Mouse (Mus musculus) bone marrow, adult 2 months (tissue): ENCODE data around the gene Abcd1. TPM values are rescaled to one million over a fixed set of nuclear protein-coding genes. Genes with fewer than 3 reads are reported as not detected.
A peak's percentile ranks its signal among the peaks of the same experiment; 100 is the strongest.

ENCODE experiments used
- H3K27ac ChIP-seq: fragments of 200-500 bp; 2 replicates; pipeline ENCODE4 v1.5.1; 2012; ENCODE audit warnings: low read depth, mild to moderate bottlenecking, control low read depth, inconsistent platforms, low read length; ENCODE audit not compliant: control insufficient read depth, poor library complexity, insufficient read depth
- H3K4me1 ChIP-seq: fragments of 200-500 bp; 2 replicates; pipeline ENCODE4 v1.6.1; 2011; ENCODE audit warnings: low read length; ENCODE audit not compliant: control insufficient read depth, insufficient read depth
- H3K4me3 ChIP-seq: fragments of 200-500 bp; replicated peaks from 2 replicates; pipeline ENCODE3; 2011; ENCODE audit warnings: mild to moderate bottlenecking, low read depth, low read length, control low read depth; ENCODE audit not compliant: control insufficient read depth
- CTCF ChIP-seq: fragments of 200-500 bp; IDR thresholded peaks from 2 replicates; pipeline ENCODE4 v1.5.1; 2011; ENCODE audit warnings: low read length, control low read depth; ENCODE audit not compliant: control insufficient read depth, insufficient read depth
- POLR2A ChIP-seq: fragments of 200-500 bp; IDR thresholded peaks from 2 replicates; pipeline ENCODE4 v1.6.1; 2011; ENCODE audit warnings: low read depth, mild to moderate bottlenecking, control low read depth, low read length, borderline replicate concordance; ENCODE audit not compliant: control insufficient read depth
- WGBS: fragments of 180-500 bp; shearing (Covaris S2); methylation state at CpG from one replicate; pipeline ENCODE4 v1.1.7; 2018; 5-methylcytosine and 5-hydroxymethylcytosine counted together
- polyA plus RNA-seq: library from polyadenylated mRNA; stranded (reverse); fragments of >200 nt; gene quantifications from 2 replicates; pipeline ENCODE4 v1.2.4, GENCODE M21; 2011; ENCODE audit warnings: low replicate concordance; ENCODE audit not compliant: missing spikeins, insufficient read depth, insufficient read length

The Abcd1 gene
- polyA plus RNA-seq, 1 experiment: 17.6 TPM

GRCm38 (mm10) chrX:73685629-73686028 is 30.8 kb upstream of the Abcd1 start:
- TF ChIP-seq CTCF (no peak), POLR2A (no peak)
- whole genome bisulfite sequencing: 78% methylated on average over 3 of the region's 3 CpGs
- Histone ChIP-seq H3K27ac (no peak overlapping the region), H3K4me3 (no peak overlapping the region), H3K4me1 (no peaks in the 10 kb centered on the region)

GRCm38 (mm10) chrX:73690917-73691629 is 25.3 kb upstream of the Abcd1 start:
- Histone ChIP-seq H3K27ac (no peak overlapping the region), H3K4me1 (no peaks in the 10 kb centered on the region), H3K4me3 (no peak overlapping the region)
- WGBS: 56% methylated on average over 5 of the region's 5 CpGs
- TF ChIP-seq POLR2A: no peak
- TF ChIP-seq CTCF: peak; percentile 67

GRCm38 (mm10) chrX:73700472-73700871 is 15.9 kb upstream of the Abcd1 start:
- Histone ChIP-seq H3K4me1 (no peaks in the 10 kb centered on the region), H3K27ac (no peak overlapping the region), H3K4me3 (no peak overlapping the region)
- WGBS: 59% methylated on average over 1 of the region's 1 CpGs
- no peak for TF ChIP-seq POLR2A
- no peak for TF ChIP-seq CTCF

GRCm38 (mm10) chrX:73715476-73716108 is 805 bp upstream of the Abcd1 start:
- TF ChIP-seq POLR2A (no peak), CTCF (no peak; the same call in 1 of the 2 replicates)
- WGBS: 18% methylated on average over 21 of the region's 21 CpGs
- H3K4me3 ChIP-seq: peak overlapping the region; percentile 90
- H3K27ac ChIP-seq: peak overlapping the region; percentile 92
- H3K4me1 ChIP-seq: peaks cover 1% of the 10 kb centered on the region; the same call in 1 of the 2 replicates

GRCm38 (mm10) chrX:73716709-73717545 is 530 bp downstream of the Abcd1 start:
- peaks cover 1% of the 10 kb centered on the region; the same call in 1 of the 2 replicates for H3K4me1 ChIP-seq
- TF ChIP-seq POLR2A (0 out of 2 replicates have a peak, but pooled peaks have one; percentile 61), CTCF (no peak)
- peak overlapping the region; percentile 72 for H3K4me3 ChIP-seq
- peak overlapping the region; percentile 85 for H3K27ac ChIP-seq
- WGBS: 11% methylated on average over 30 of the region's 30 CpGs

GRCm38 (mm10) chrX:73717667-73718066 is 1.3 kb downstream of the Abcd1 start:
- Histone ChIP-seq H3K4me1 (peaks cover 1% of the 10 kb centered on the region; the same call in 1 of the 2 replicates), H3K27ac (peak overlapping the region; percentile 85), H3K4me3 (peak overlapping the region; percentile 72)
- 19% methylated on average over 11 of the region's 11 CpGs for WGBS
- TF ChIP-seq CTCF (no peak), POLR2A (0 out of 2 replicates have a peak, but pooled peaks have one; percentile 34)

- Histone ChIP-seq H3K4me3 (peak overlapping the region; percentile 72), H3K4me1 (peaks cover 1% of the 10 kb centered on the region; the same call in 1 of the 2 replicates), H3K27ac (peak overlapping the region; percentile 85)
- WGBS: 16% methylated on average over 3 of the region's 3 CpGs
- TF ChIP-seq POLR2A: no peak
- no peak for TF ChIP-seq CTCF
Measured at GRCm38 (mm10) chrX:73718271-73718670, 1.9 kb downstream of the Abcd1 start.

- WGBS: 12% methylated on average over 5 of the region's 5 CpGs
- TF ChIP-seq POLR2A (no peak), CTCF (no peak)
- Histone ChIP-seq H3K27ac (peak overlapping the region; percentile 85), H3K4me1 (peaks cover 1% of the 10 kb centered on the region; the same call in 1 of the 2 replicates), H3K4me3 (peak overlapping the region; percentile 72)
Measured at GRCm38 (mm10) chrX:73718686-73719362, 2.4 kb downstream of the Abcd1 start.
